ENCODE assay signal across 20 mouse cellular contexts in the genomic region with DNA sequence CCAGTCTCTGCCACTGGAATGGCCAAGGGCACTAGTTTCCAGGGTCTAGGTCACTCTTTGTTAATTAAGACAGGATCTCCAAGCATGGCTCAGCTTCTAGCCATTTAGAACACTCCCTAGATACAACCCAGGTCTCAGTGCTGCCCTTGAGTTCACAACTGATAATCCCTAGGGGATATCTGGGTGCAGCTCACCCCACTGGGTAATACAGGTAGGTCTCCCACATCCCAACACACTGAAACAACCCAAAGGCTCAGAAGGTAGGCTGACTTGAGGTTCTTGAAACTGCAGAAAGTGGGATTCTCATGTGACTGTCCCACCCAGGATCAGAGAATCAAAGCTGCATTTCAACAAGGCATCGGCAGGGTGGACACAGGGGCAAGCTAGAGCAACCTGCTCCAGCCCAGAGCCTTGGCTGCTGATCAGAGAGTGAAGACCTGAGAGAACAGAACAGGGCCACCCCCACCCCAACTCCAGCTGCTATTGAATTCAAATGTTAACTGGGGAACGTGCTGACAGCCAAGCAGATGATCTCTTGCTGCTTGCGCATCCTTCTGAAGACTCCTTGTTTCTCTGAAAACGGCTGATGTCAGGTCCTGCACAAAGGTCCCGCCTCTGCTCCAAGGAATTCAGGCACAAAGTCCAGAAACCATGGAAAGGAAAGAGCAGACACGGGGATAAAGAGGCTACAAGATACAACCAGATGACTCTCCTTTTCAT. TPM values are rescaled to one million over a fixed set of nuclear protein-coding genes. Genes with fewer than 3 reads are reported as not detected.
DNase-seq lines count a peak whose midpoint lies in the region; ATAC-seq and TF ChIP-seq lines count a peak whose summit lies in the region.
"Had no signal": no experiment of that assay in that cellular context is flagged by ENCODE, and none has a peak within 500 bp of the region (broad histone marks: within the 10 kb centered on the region; RNA-seq: fewer than 3 reads in every experiment).

No protein-coding gene starts in this region.

- no peak for DNase-seq in lung, postnatal 0 days (ENCODE audit: low spot score)
- no peak for DNase-seq in lung, postnatal 10 days
- peak; percentile 51 for DNase-seq in R1 (ENCODE audit: low read depth, low spot score)
- no peak for DNase-seq in urinary bladder, adult 2 months (ENCODE audit: low spot score)
- DNase-seq in liver, embryonic 11.5 days (ENCODE audit: low spot score) = no peak
- DNase-seq in lung, postnatal 36 days = no peak
- DNase-seq: B cell, adult 2 months; cerebellum, adult 8-10 months; gastrocnemius, postnatal 10 days; heart, adult 11 months; midbrain, embryonic 14.5 days; right cerebral cortex, postnatal 25 days; thymus, adult 18-20 months had no signal

- no peaks in the 10 kb centered on the region for H3K27me3 ChIP-seq in lung, postnatal 0 days (replicated peaks; ENCODE audit: insufficient read depth, low read length)
- H3K27me3 ChIP-seq in kidney, embryonic 16.5 days (ENCODE audit: insufficient read depth, low read length) = no peaks in the 10 kb centered on the region
- no peaks in the 10 kb centered on the region for H3K27me3 ChIP-seq in liver, embryonic 11.5 days (replicated peaks; ENCODE audit: control insufficient read depth, insufficient read depth, low read length)
- H3K27me3 ChIP-seq: forebrain, embryonic 12.5 days; heart, embryonic 15.5 days; liver, embryonic 12.5 days; lung, embryonic 15.5 days; neural tube, embryonic 15.5 days had no signal

- H3K4me2 ChIP-seq in lung, postnatal 0 days (replicated peaks; ENCODE audit: low read depth, low read length) = no peak overlapping the region
- no peak overlapping the region for H3K4me2 ChIP-seq in kidney, embryonic 16.5 days (replicated peaks; ENCODE audit: low read depth, low read length)
- no peak overlapping the region for H3K4me2 ChIP-seq in liver, embryonic 11.5 days
- H3K4me2 ChIP-seq: forebrain, embryonic 12.5 days; heart, embryonic 15.5 days; liver, embryonic 12.5 days; lung, embryonic 15.5 days; neural tube, embryonic 15.5 days had no signal

- no peaks in the 10 kb centered on the region for H3K36me3 ChIP-seq in lung, postnatal 0 days (ENCODE audit: insufficient read depth, low read length)
- no peaks in the 10 kb centered on the region for H3K36me3 ChIP-seq in kidney, embryonic 16.5 days (ENCODE audit: insufficient read depth, low read length)
- H3K36me3 ChIP-seq in liver, embryonic 11.5 days (ENCODE audit: control insufficient read depth, insufficient read depth, low read length) = no peaks in the 10 kb centered on the region
- H3K36me3 ChIP-seq: forebrain, embryonic 12.5 days; heart, embryonic 15.5 days; hindbrain, embryonic 10.5 days; liver, embryonic 12.5 days; lung, embryonic 15.5 days; neural tube, embryonic 15.5 days had no signal

- no peak overlapping the region for H3K4me3 ChIP-seq in lung, postnatal 0 days (ENCODE audit: low read depth, low read length)
- no peak overlapping the region for H3K4me3 ChIP-seq in kidney, embryonic 16.5 days (ENCODE audit: low read length)
- no peak overlapping the region for H3K4me3 ChIP-seq in liver, embryonic 11.5 days (ENCODE audit: low read depth, low read length)
- H3K4me3 ChIP-seq: forebrain, embryonic 12.5 days; heart, embryonic 15.5 days; hindbrain, embryonic 10.5 days; liver, embryonic 12.5 days; lung, embryonic 15.5 days; neural tube, embryonic 15.5 days had no signal

- no peak overlapping the region for H3K9ac ChIP-seq in lung, postnatal 0 days (replicated peaks; ENCODE audit: low read depth)
- H3K9ac ChIP-seq in kidney, embryonic 16.5 days (replicated peaks; ENCODE audit: low read length) = no peak overlapping the region
- H3K9ac ChIP-seq in liver, embryonic 11.5 days (ENCODE audit: low read depth, low read length) = no peak overlapping the region
- H3K9ac ChIP-seq: forebrain, embryonic 12.5 days; heart, embryonic 15.5 days; liver, embryonic 12.5 days; lung, embryonic 15.5 days; neural tube, embryonic 15.5 days had no signal

- H3K9me3 ChIP-seq in lung, postnatal 0 days (ENCODE audit: low read length) = no peaks in the 10 kb centered on the region
- H3K9me3 ChIP-seq in kidney, embryonic 16.5 days (ENCODE audit: low read length) = no peaks in the 10 kb centered on the region
- no peaks in the 10 kb centered on the region for H3K9me3 ChIP-seq in liver, embryonic 11.5 days (ENCODE audit: control insufficient read depth, low read length)
- H3K9me3 ChIP-seq: forebrain, embryonic 12.5 days; heart, embryonic 15.5 days; hindbrain, embryonic 10.5 days; liver, embryonic 12.5 days; lung, embryonic 15.5 days; neural tube, embryonic 15.5 days had no signal

- peak overlapping the region; percentile 9; the same call in 1 of the 2 replicates for H3K27ac ChIP-seq in lung, postnatal 0 days (ENCODE audit: low read length)
- 0 out of 2 replicates have a peak overlapping the region, but pooled peaks have one; percentile 41 for H3K27ac ChIP-seq in kidney, embryonic 16.5 days (ENCODE audit: low read length)
- H3K27ac ChIP-seq in liver, embryonic 11.5 days (ENCODE audit: low read depth, low read length) = no peak overlapping the region
- H3K27ac ChIP-seq: forebrain, embryonic 12.5 days; heart, embryonic 15.5 days; hindbrain, embryonic 10.5 days; liver, embryonic 12.5 days; lung, embryonic 15.5 days; neural tube, embryonic 15.5 days had no signal

- peaks cover 5% of the 10 kb centered on the region; the same call in 1 of the 2 replicates for H3K4me1 ChIP-seq in lung, postnatal 0 days (ENCODE audit: insufficient read depth, low read depth, low read length)
- H3K4me1 ChIP-seq in kidney, embryonic 16.5 days (ENCODE audit: insufficient read depth, low read length) = peaks cover 12% of the 10 kb centered on the region
- peaks cover 4% of the 10 kb centered on the region for H3K4me1 ChIP-seq in liver, embryonic 11.5 days (replicated peaks; ENCODE audit: control insufficient read depth, insufficient read depth, low read length)
- H3K4me1 ChIP-seq: neural tube, embryonic 15.5 days had no signal

- 55% methylated on average over 6 of the region's 6 CpGs for WGBS in lung, postnatal 0 days
- 51% methylated on average over 6 of the region's 6 CpGs for WGBS in kidney, embryonic 16.5 days
- 62% methylated on average over 6 of the region's 6 CpGs for WGBS in liver, embryonic 11.5 days

- no peak for TF ChIP-seq EP300 in lung, postnatal 0 days (IDR thresholded peaks at IDR 0.05)

- ATAC-seq in lung, postnatal 0 days = no peak
- 0 out of 2 replicates have a peak, but pooled peaks have one; percentile 25 for ATAC-seq in kidney, embryonic 16.5 days (ENCODE audit: low FRiP score, low TSS enrichment)
- ATAC-seq in liver, embryonic 11.5 days (replicated peaks; ENCODE audit: low FRiP score) = no peak
- ATAC-seq: liver, embryonic 12.5 days had no signal

- no peak for TF ChIP-seq CTCF in lung, postnatal 0 days (IDR thresholded peaks at IDR 0.05)

RNA-seq across cellular contexts. Expression of a gene that starts 39.2 kb away (rescaled TPM):
- 7.4 and 10.4 TPM in 2 replicates for polyA plus RNA-seq in lung, postnatal 0 days (2015; fragmentation: Nextera tagmentation; extraction: Ambion mirVana)
- polyA plus RNA-seq in kidney, embryonic 16.5 days (2015; fragmentation: Nextera tagmentation; extraction: Ambion mirVana) = 3.7 and 4.3 TPM in 2 replicates
- 1.6 and 2.4 TPM in 2 replicates for polyA plus RNA-seq in urinary bladder, adult 2 months (2012; rRNA removed)
- polyA plus RNA-seq in liver, embryonic 11.5 days (2014; fragmentation: Nextera tagmentation; extraction: Ambion mirVana) = 3.0 and 3.1 TPM in 2 replicates

RNA-seq across cellular contexts. Expression of a gene that starts 46.8 kb away (rescaled TPM):
- 18.7 and 19.8 TPM in 2 replicates for polyA plus RNA-seq in lung, postnatal 0 days (2015; fragmentation: Nextera tagmentation; extraction: Ambion mirVana)
- 8.5 and 8.6 TPM in 2 replicates for polyA plus RNA-seq in kidney, embryonic 16.5 days (2015; fragmentation: Nextera tagmentation; extraction: Ambion mirVana)
- polyA plus RNA-seq in urinary bladder, adult 2 months (2012; rRNA removed) = 0.85 and 1.1 TPM in 2 replicates
- polyA plus RNA-seq in liver, embryonic 11.5 days (2014; fragmentation: Nextera tagmentation; extraction: Ambion mirVana) = 0.64 and 1.2 TPM in 2 replicates
